Mouse (Mus musculus): ENCODE measurements around the gene Tasp1. TPM values are rescaled to one million over a fixed set of nuclear protein-coding genes. Genes with fewer than 3 reads are reported as not detected.
"Not testable (repeated sequence)": the region's sequence is repeated elsewhere in the genome, so short reads cannot be mapped to it uniquely, and the experiment has no call there.

Gene Tasp1
- polyA plus RNA-seq, 1 experiment from 2014 or later: 22.6 TPM

DNA sequence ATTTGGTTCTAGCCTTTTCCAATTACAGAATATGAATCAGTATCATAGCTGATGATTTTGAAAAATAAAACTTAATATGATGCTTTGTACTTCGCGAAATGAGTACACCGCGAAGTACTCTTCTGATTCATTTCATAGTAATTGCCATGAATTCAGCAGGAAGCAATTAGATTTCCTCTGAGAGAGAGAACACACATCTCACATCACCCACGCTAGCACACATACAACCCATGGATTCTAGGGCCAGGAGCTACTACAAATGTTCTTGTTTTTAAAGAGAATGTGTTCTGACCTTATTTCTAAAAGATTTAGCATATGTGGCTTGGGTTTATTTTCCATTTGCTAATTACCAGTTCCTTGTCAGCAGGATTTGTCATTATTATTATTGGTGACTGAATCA, 26.8 kb upstream of the Tasp1 start:
- Histone ChIP-seq H3K4me1 (replicated peaks; ENCODE audit: control insufficient read depth, insufficient read depth, low read length) (no peaks in the 10 kb centered on the region), H3K27me3 (ENCODE audit: control insufficient read depth, insufficient read depth, low read depth, low read length) (no peaks in the 10 kb centered on the region), H3K9me3 (ENCODE audit: control insufficient read depth, low read length) (no peaks in the 10 kb centered on the region), H3K9ac (ENCODE audit: low read length) (no peak overlapping the region), H3K27ac (ENCODE audit: low read length) (no peak overlapping the region), H3K4me2 (ENCODE audit: low read depth, low read length) (no peak overlapping the region), H3K36me3 (ENCODE audit: control insufficient read depth, insufficient read depth, low read length) (no peaks in the 10 kb centered on the region), H3K4me3 (ENCODE audit: low read length) (no peak overlapping the region)
- no peak for ATAC-seq (ENCODE audit: low read depth)
- 88% methylated on average over 5 of the region's 5 CpGs for WGBS

DNA sequence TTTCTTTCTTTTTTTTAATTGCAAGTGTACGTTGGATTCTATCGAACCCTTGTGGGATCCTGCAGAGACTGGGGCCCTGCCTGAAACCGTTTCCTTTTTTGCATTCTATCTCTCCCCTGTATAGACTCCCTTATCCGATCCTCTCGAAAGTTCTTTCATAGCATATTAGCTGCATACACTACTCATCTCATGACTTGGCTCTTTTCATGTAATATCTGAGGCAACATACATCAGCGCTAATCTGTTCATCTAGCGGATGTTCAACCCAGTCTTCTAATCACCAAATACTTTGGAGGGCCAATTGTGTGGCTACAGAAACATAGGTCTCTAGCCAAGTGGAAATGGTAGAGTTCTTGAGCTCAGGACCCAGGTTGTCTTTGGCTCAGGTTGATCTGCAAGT, 17.6 kb upstream of the Tasp1 start:
- Histone ChIP-seq H3K4me1 (replicated peaks; ENCODE audit: control insufficient read depth, insufficient read depth, low read length) (no peaks in the 10 kb centered on the region), H3K4me3 (ENCODE audit: low read length) (no peak overlapping the region), H3K9me3 (ENCODE audit: control insufficient read depth, low read length) (no peaks in the 10 kb centered on the region), H3K27ac (ENCODE audit: low read length) (no peak overlapping the region), H3K4me2 (ENCODE audit: low read depth, low read length) (no peak overlapping the region), H3K36me3 (ENCODE audit: control insufficient read depth, insufficient read depth, low read length) (no peaks in the 10 kb centered on the region), H3K9ac (ENCODE audit: low read length) (no peak overlapping the region), H3K27me3 (ENCODE audit: control insufficient read depth, insufficient read depth, low read depth, low read length) (no peaks in the 10 kb centered on the region)
- no peak for ATAC-seq (ENCODE audit: low read depth)
- 86% methylated on average over 7 of the region's 7 CpGs for WGBS

DNA sequence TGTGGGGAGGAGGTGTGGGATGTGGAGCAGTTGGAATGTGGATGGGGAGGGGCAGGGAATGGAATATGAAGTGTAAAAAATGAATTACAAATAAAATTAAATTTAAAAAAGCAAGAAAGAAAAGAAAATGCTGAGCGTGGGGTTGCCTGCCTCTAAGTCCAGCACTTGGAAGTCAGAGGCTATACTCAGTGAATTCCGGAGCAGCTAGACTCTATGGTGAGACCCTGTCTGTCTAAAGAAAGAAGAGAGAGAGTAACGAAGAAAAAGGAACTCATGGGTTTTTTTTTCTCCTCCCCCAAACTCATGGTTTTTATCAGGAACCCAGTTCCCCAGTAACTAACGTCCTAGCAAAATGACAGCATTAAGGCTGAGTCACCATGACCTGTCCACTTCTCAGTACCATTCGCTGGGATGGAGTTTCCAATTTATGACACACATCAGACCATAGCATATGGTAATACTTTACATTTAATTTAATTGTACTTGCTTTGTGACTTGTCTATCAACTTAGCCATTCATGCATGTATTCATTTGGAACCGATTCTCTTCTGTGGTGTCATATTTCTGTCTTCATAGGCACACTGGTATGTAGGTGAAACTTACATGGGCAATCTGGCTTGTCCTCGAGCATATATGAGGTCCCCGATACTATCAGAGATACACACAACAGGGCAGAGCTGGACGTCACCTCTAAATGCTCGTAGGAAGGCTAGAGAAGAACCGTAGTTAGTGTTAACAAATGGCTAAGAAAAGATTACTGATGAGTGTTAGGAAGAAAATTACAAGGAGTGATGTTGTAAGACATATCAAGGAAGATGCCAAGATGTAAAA, 14.4 kb upstream of the Tasp1 start:
- whole genome bisulfite sequencing: 75% methylated on average over 11 of the region's 11 CpGs
- Histone ChIP-seq H3K27ac (ENCODE audit: low read length) (no peak overlapping the region), H3K36me3 (ENCODE audit: control insufficient read depth, insufficient read depth, low read length) (no peaks in the 10 kb centered on the region), H3K4me3 (ENCODE audit: low read length) (no peak overlapping the region), H3K9me3 (ENCODE audit: control insufficient read depth, low read length) (no peaks in the 10 kb centered on the region), H3K27me3 (ENCODE audit: control insufficient read depth, insufficient read depth, low read depth, low read length) (no peaks in the 10 kb centered on the region), H3K4me1 (replicated peaks; ENCODE audit: control insufficient read depth, insufficient read depth, low read length) (no peaks in the 10 kb centered on the region), H3K4me2 (ENCODE audit: low read depth, low read length) (no peak overlapping the region), H3K9ac (ENCODE audit: low read length) (no peak overlapping the region)
- no peak for ATAC-seq (ENCODE audit: low read depth)

DNA sequence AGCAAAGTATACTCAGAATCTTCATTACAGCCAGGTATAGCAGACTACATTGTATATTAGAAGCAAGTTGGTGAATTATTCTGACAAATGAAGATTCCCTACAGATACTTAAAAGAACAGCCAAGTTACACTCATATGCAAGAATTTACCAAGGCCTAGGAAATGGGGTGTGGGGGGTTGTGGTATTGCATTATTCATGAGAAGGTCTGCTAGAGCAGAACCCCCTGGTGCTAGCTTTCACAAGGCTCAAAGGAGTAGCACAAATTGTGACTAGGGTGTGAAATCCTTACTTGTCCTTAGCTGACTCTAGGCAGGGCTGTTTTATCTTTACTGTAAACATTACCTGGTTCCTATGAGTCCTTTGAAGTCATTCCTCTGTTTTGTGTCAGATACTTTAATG, 12.7 kb upstream of the Tasp1 start:
- not testable (repeated sequence) for H3K9me3 ChIP-seq (ENCODE audit: control insufficient read depth, low read length); ATAC-seq (ENCODE audit: low read depth); H3K36me3 ChIP-seq (ENCODE audit: control insufficient read depth, insufficient read depth, low read length); H3K9ac ChIP-seq (ENCODE audit: low read length); H3K27ac ChIP-seq (ENCODE audit: low read length); H3K27me3 ChIP-seq (ENCODE audit: control insufficient read depth, insufficient read depth, low read depth, low read length); H3K4me1 ChIP-seq (replicated peaks; ENCODE audit: control insufficient read depth, insufficient read depth, low read length); H3K4me2 ChIP-seq (ENCODE audit: low read depth, low read length); H3K4me3 ChIP-seq (ENCODE audit: low read length)

DNA sequence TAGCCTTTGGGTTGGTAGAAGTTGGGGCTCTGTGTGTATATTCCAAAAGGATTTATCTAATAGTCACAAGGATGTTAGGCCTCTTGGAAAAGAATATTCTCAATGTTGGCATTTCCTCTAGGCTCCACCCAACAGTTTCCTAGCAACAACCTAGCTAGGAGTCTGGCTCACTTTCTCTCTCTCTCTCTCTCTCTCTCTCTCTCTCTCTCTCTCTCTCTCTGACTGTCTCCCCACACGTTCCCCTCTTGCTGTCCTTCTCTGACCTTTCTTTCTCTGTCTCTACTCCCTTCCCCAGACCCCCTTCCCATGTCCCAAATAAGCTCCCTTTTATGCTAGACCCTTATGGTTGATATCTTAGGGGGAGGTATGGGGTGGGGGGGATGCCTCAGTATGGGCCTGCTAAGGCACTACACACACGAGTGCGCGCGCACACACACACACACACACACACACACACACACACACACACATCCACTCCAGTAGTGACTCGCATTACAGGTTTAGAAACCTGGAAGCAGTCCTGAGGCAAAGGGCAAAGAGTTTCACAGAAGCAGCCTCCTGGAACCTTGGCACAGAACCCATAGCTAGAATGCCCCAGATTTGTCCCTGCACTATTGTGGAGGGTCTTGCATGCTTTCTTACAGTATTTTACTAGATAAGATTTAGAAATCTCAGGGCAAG, 12.1 kb upstream of the Tasp1 start:
- H3K9me3 ChIP-seq (ENCODE audit: control insufficient read depth, low read length): no peaks in the 10 kb centered on the region
- H3K36me3 ChIP-seq (ENCODE audit: control insufficient read depth, insufficient read depth, low read length): no peaks in the 10 kb centered on the region
- no peak overlapping the region for H3K27ac ChIP-seq (ENCODE audit: low read length)
- no peak overlapping the region for H3K4me3 ChIP-seq (ENCODE audit: low read length)
- no peak overlapping the region for H3K4me2 ChIP-seq (ENCODE audit: low read depth, low read length)
- no peak for ATAC-seq (ENCODE audit: low read depth)
- no peaks in the 10 kb centered on the region for H3K27me3 ChIP-seq (ENCODE audit: control insufficient read depth, insufficient read depth, low read depth, low read length)
- H3K9ac ChIP-seq (ENCODE audit: low read length): no peak overlapping the region
- WGBS: 48% methylated on average over 6 of the region's 6 CpGs
- H3K4me1 ChIP-seq (replicated peaks; ENCODE audit: control insufficient read depth, insufficient read depth, low read length): no peaks in the 10 kb centered on the region

DNA sequence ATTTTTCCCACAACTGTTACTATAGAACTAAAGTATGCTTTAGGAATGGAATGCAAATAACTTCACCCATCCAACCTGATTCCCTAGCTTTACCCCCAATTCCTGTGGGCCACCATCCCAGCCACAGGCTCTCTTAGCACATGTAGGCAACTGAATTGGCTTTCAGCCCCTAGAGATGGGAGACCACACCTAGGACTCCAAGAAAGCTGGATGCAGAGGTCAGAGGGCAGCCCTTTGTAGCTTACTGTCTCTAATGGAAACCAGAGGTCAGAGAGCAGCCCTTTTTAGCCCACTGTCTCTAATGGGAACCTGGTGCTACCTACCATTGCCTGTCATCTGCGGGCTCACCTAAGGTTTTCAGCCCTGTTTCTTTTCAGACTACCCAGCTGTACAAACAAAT, 10.9 kb upstream of the Tasp1 start:
- no peaks in the 10 kb centered on the region for H3K4me1 ChIP-seq (replicated peaks; ENCODE audit: control insufficient read depth, insufficient read depth, low read length)
- no peak overlapping the region for H3K27ac ChIP-seq (ENCODE audit: low read length)
- H3K27me3 ChIP-seq (ENCODE audit: control insufficient read depth, insufficient read depth, low read depth, low read length): no peaks in the 10 kb centered on the region
- no peak overlapping the region for H3K9ac ChIP-seq (ENCODE audit: low read length)
- H3K9me3 ChIP-seq (ENCODE audit: control insufficient read depth, low read length): no peaks in the 10 kb centered on the region
- H3K36me3 ChIP-seq (ENCODE audit: control insufficient read depth, insufficient read depth, low read length): no peaks in the 10 kb centered on the region
- 27% methylated on average over 1 of the region's 1 CpGs for WGBS
- H3K4me3 ChIP-seq (ENCODE audit: low read length): no peak overlapping the region
- ATAC-seq (ENCODE audit: low read depth): no peak
- H3K4me2 ChIP-seq (ENCODE audit: low read depth, low read length): no peak overlapping the region

DNA sequence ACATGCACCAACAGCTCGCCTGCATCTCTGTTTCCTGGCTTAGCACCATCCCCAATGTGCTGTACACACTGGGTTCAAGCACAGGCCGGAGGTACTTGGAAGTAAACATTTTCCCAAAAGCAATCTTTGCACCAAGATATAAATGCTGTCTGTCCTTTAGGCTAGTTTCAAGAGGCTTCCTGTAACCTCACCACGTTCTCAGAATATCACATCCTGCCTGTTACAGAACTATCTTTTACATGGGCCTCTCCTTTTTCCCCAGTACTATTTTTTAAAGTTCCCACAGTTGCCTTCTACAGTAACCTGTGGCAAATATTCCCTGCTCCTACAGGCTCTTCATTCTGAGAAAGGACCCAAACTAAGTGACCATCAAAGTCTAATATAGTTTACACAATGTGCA, 8.5 kb upstream of the Tasp1 start:
- H3K4me3 ChIP-seq (ENCODE audit: low read length): no peak overlapping the region
- no peak overlapping the region for H3K4me2 ChIP-seq (ENCODE audit: low read depth, low read length)
- H3K27ac ChIP-seq (ENCODE audit: low read length): no peak overlapping the region
- H3K9me3 ChIP-seq (ENCODE audit: control insufficient read depth, low read length): no peaks in the 10 kb centered on the region
- WGBS: 63% methylated on average over 3 of the region's 3 CpGs
- no peak overlapping the region for H3K9ac ChIP-seq (ENCODE audit: low read length)
- no peaks in the 10 kb centered on the region for H3K4me1 ChIP-seq (replicated peaks; ENCODE audit: control insufficient read depth, insufficient read depth, low read length)
- H3K27me3 ChIP-seq (ENCODE audit: control insufficient read depth, insufficient read depth, low read depth, low read length): no peaks in the 10 kb centered on the region
- ATAC-seq (ENCODE audit: low read depth): no peak
- H3K36me3 ChIP-seq (ENCODE audit: control insufficient read depth, insufficient read depth, low read length): no peaks in the 10 kb centered on the region

DNA sequence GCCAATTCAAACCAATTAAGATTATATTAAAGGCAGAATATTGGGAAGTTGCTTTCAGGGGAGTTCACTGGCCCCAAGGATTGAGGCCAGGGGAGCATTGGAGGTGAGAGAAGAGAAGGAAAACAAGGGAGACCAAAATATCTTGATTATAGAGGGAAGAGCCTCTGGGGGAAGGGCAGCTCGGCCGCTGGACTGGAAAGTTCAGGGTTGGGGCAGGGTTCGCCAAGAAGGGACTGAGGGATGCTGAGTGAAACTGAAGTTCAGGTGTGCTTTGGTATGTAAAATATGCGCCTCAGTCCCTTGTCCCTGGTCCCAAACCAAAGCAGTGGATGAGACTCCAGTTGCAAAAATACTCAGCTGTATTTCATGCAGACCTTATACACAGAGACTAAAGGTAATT, 911 bp upstream of the Tasp1 start:
- no peak overlapping the region for H3K4me3 ChIP-seq (ENCODE audit: low read length)

DNA sequence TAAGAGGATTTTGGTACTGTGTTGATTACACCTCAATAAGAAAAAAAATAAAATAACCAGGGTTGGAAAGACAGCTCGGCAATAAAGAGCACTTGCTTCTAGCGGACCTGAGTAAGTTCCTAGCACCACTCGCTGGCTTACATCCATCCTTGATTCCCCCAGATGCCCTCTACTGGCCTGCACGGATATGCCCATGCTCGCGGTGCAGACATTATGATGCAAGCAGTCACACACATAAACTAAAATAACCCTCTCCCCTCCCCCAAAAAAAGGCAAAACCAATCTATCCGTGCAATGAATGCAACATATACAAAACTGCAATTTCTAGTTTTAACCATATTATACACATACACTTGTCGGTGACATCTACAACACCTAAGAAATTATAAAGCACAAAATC, 929 bp downstream of the Tasp1 start:
- peak overlapping the region; percentile 99 for H3K9ac ChIP-seq (ENCODE audit: low read length)
- 0 out of 2 replicates have a peak, but pooled peaks cover 2% of the 10 kb centered on the region for H3K36me3 ChIP-seq (ENCODE audit: control insufficient read depth, insufficient read depth, low read length)
- H3K4me3 ChIP-seq (ENCODE audit: low read length): peak overlapping the region; percentile 75
- no peak overlapping the region for H3K27ac ChIP-seq (ENCODE audit: low read length)
- peaks cover 2% of the 10 kb centered on the region; the same call in 1 of the 2 replicates for H3K4me1 ChIP-seq (replicated peaks; ENCODE audit: control insufficient read depth, insufficient read depth, low read length)
- 81% methylated on average over 8 of the region's 8 CpGs for WGBS
- H3K27me3 ChIP-seq (ENCODE audit: control insufficient read depth, insufficient read depth, low read depth, low read length): no peaks in the 10 kb centered on the region
- H3K4me2 ChIP-seq (ENCODE audit: low read depth, low read length): peak overlapping the region; percentile 57
- H3K9me3 ChIP-seq (ENCODE audit: control insufficient read depth, low read length): no peaks in the 10 kb centered on the region; the same call in 1 of the 2 replicates
- ATAC-seq (ENCODE audit: low read depth): no peak

More for the DNA sequence above, 911 bp upstream of the Tasp1 start:
- 53% methylated on average over 4 of the region's 4 CpGs for WGBS
- H3K9ac ChIP-seq (ENCODE audit: low read length): no peak overlapping the region
- peaks cover 2% of the 10 kb centered on the region; the same call in 1 of the 2 replicates for H3K4me1 ChIP-seq (replicated peaks; ENCODE audit: control insufficient read depth, insufficient read depth, low read length)
- no peaks in the 10 kb centered on the region for H3K27me3 ChIP-seq (ENCODE audit: control insufficient read depth, insufficient read depth, low read depth, low read length)
- no peaks in the 10 kb centered on the region; the same call in 1 of the 2 replicates for H3K9me3 ChIP-seq (ENCODE audit: control insufficient read depth, low read length)
- H3K4me2 ChIP-seq (ENCODE audit: low read depth, low read length): peak overlapping the region; percentile 57; the same call in 1 of the 2 replicates
- no peak overlapping the region for H3K27ac ChIP-seq (ENCODE audit: low read length)
- no peak for ATAC-seq (ENCODE audit: low read depth)
- H3K36me3 ChIP-seq (ENCODE audit: control insufficient read depth, insufficient read depth, low read length): 0 out of 2 replicates have a peak, but pooled peaks cover 2% of the 10 kb centered on the region

All from lung, embryonic 16.5 days (tissue).